Mouse (Mus musculus) intestine, embryonic 16.5 days (tissue): ENCODE results near the gene Foxi3. TPM values are rescaled to one million over a fixed set of nuclear protein-coding genes. Genes with fewer than 3 reads are reported as not detected.

Source experiments
- ATAC-seq: fragments of 200-750 bp; cut with Nextera tagmentation; 2 replicates; pipeline ENCODE4 v1.8.0; 2017; ENCODE audit warnings: moderate TSS enrichment, moderate library complexity
- H3K27ac ChIP-seq: fragments of 300-500 bp; sonication (generic); 2 replicates; pipeline ENCODE4 v1.5.1; 2014; ENCODE audit warnings: mild to moderate bottlenecking, low read length
- H3K27me3 ChIP-seq: fragments of 300-500 bp; sonication (generic); replicated peaks from 2 replicates; pipeline ENCODE4 v1.6.1; 2014; ENCODE audit warnings: low read length, control low read depth, mixed read lengths; ENCODE audit not compliant: control insufficient read depth, insufficient read depth
- H3K36me3 ChIP-seq: fragments of 300-500 bp; sonication (generic); 2 replicates; pipeline ENCODE4 v1.6.1; 2014; ENCODE audit warnings: low read length, control low read depth; ENCODE audit not compliant: control insufficient read depth, insufficient read depth
- H3K4me1 ChIP-seq: fragments of 300-500 bp; sonication (generic); 2 replicates; pipeline ENCODE4 v1.6.1; 2014; ENCODE audit warnings: low read length, control low read depth, mixed read lengths; ENCODE audit not compliant: control insufficient read depth, insufficient read depth
- H3K4me2 ChIP-seq: fragments of 300-500 bp; sonication (generic); 2 replicates; pipeline ENCODE4 v1.6.1; 2014; ENCODE audit warnings: low read depth, low read length, control low read depth
- H3K4me3 ChIP-seq: fragments of 300-500 bp; sonication (generic); 2 replicates; pipeline ENCODE4 v1.5.1; 2014; ENCODE audit warnings: mild to moderate bottlenecking, low read length
- H3K9ac ChIP-seq: fragments of 300-500 bp; sonication (generic); 2 replicates; pipeline ENCODE4 v1.6.1; 2014; ENCODE audit warnings: low read depth, low read length
- H3K9me3 ChIP-seq: fragments of 300-500 bp; sonication (generic); 2 replicates; pipeline ENCODE4 v1.6.1; 2016; ENCODE audit warnings: low read length, control low read depth; ENCODE audit not compliant: control insufficient read depth
- WGBS: fragments of 180-500 bp; shearing (Covaris S2); extraction: QIAGEN DNeasy Blood & Tissue Kit; methylation state at CpG from one replicate; pipeline ENCODE4 v1.1.7; 2014; 5-methylcytosine and 5-hydroxymethylcytosine counted together
- polyA plus RNA-seq: library from polyadenylated mRNA; unstranded; fragments of >200 nt; fragmentation: Nextera tagmentation; extraction: Ambion mirVana; gene quantifications from 2 replicates; pipeline ENCODE4 v1.2.1, GENCODE M21; 2015

Gene Foxi3
- polyA plus RNA-seq, 1 experiment from 2014 or later, result not detected

GRCm38 (mm10) chr6:70954040-70954439 lies 2.3 kb upstream of the Foxi3 start:
- no peak overlapping the region for H3K27ac ChIP-seq
- H3K27me3 ChIP-seq, result peaks cover 46% of the 10 kb centered on the region
- no peak overlapping the region for H3K9ac ChIP-seq
- peaks cover 9% of the 10 kb centered on the region for H3K4me1 ChIP-seq
- ATAC-seq, result no peak
- no peak overlapping the region for H3K4me3 ChIP-seq
- 11% methylated on average over 6 of the region's 6 CpGs for WGBS
- no peaks in the 10 kb centered on the region for H3K9me3 ChIP-seq
- H3K36me3 ChIP-seq, result no peaks in the 10 kb centered on the region
- no peak overlapping the region for H3K4me2 ChIP-seq

DNA sequence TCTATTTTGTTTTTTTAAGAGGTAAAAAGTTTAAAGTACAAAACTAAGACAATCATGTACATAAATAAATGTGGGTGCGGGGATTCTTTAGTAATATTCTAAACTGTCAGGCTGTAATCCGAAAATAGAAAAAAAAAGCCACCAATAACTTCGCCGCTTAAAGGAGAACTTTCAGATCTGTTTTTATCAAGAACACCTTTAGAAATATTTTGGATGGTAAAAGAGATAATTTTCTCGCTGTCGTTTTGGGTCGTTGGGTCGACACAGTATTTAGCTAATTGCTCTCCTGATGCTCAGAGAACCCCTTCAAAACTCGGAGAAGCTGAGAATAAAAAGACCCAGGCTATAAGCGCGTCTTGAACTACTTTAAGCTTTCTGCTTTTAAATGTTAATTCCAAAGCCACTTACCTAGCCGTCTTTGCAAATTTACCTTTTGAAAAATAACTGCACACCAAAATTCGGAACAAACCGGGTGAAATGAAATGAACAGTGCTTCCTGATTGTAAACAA lies 985 bp upstream of the Foxi3 start:
- no peak overlapping the region for H3K27ac ChIP-seq
- H3K9me3 ChIP-seq, result no peaks in the 10 kb centered on the region
- H3K27me3 ChIP-seq, result peaks cover 50% of the 10 kb centered on the region
- peaks cover 9% of the 10 kb centered on the region for H3K4me1 ChIP-seq
- no peaks in the 10 kb centered on the region for H3K36me3 ChIP-seq
- ATAC-seq, result no peak
- no peak overlapping the region for H3K9ac ChIP-seq
- H3K4me2 ChIP-seq, result no peak overlapping the region
- 6% methylated on average over 14 of the region's 14 CpGs for WGBS
- no peak overlapping the region for H3K4me3 ChIP-seq

- 2% methylated on average over 12 of the region's 12 CpGs for WGBS
- no peaks in the 10 kb centered on the region for H3K9me3 ChIP-seq
These were observed 490 bp upstream of the Foxi3 start for GRCm38 (mm10) chr6:70955841-70956240.

GRCm38 (mm10) chr6:70956936-70957335 lies 605 bp downstream of the Foxi3 start:
- WGBS, result under 1% methylated on average over 34 of the region's 34 CpGs
- peaks cover 9% of the 10 kb centered on the region for H3K4me1 ChIP-seq
- 0 out of 2 replicates have a peak overlapping the region, but pooled peaks have one; percentile 29 for H3K9ac ChIP-seq
- 0 out of 2 replicates have a peak, but pooled peaks have one; percentile 4 for ATAC-seq
- no peaks in the 10 kb centered on the region for H3K36me3 ChIP-seq
- H3K27me3 ChIP-seq, result peaks cover 53% of the 10 kb centered on the region
- no peak overlapping the region for H3K27ac ChIP-seq
- peak overlapping the region; percentile 87 for H3K4me2 ChIP-seq
- H3K9me3 ChIP-seq, result no peaks in the 10 kb centered on the region
- H3K4me3 ChIP-seq, result peak overlapping the region; percentile 51

More at GRCm38 (mm10) chr6:70955841-70956240, 490 bp upstream of the Foxi3 start:
- H3K4me1 ChIP-seq, result peaks cover 9% of the 10 kb centered on the region
- no peak overlapping the region for H3K9ac ChIP-seq
- H3K4me2 ChIP-seq, result peak overlapping the region; percentile 87
- H3K27me3 ChIP-seq, result peaks cover 53% of the 10 kb centered on the region
- peak overlapping the region; percentile 51 for H3K4me3 ChIP-seq
- no peaks in the 10 kb centered on the region for H3K36me3 ChIP-seq
- no peak overlapping the region for H3K27ac ChIP-seq
- ATAC-seq, result no peak

- H3K27me3 ChIP-seq, result peaks cover 53% of the 10 kb centered on the region
- H3K27ac ChIP-seq, result no peak overlapping the region
- H3K4me3 ChIP-seq, result no peak overlapping the region
- no peaks in the 10 kb centered on the region for H3K36me3 ChIP-seq
- H3K4me1 ChIP-seq, result peaks cover 9% of the 10 kb centered on the region
- no peak overlapping the region for H3K9ac ChIP-seq
- no peak overlapping the region for H3K4me2 ChIP-seq
- H3K9me3 ChIP-seq, result no peaks in the 10 kb centered on the region
- ATAC-seq, result no peak
- WGBS, result 10% methylated on average over 7 of the region's 7 CpGs
These were observed 1.1 kb downstream of the Foxi3 start for GRCm38 (mm10) chr6:70957341-70957940.

DNA sequence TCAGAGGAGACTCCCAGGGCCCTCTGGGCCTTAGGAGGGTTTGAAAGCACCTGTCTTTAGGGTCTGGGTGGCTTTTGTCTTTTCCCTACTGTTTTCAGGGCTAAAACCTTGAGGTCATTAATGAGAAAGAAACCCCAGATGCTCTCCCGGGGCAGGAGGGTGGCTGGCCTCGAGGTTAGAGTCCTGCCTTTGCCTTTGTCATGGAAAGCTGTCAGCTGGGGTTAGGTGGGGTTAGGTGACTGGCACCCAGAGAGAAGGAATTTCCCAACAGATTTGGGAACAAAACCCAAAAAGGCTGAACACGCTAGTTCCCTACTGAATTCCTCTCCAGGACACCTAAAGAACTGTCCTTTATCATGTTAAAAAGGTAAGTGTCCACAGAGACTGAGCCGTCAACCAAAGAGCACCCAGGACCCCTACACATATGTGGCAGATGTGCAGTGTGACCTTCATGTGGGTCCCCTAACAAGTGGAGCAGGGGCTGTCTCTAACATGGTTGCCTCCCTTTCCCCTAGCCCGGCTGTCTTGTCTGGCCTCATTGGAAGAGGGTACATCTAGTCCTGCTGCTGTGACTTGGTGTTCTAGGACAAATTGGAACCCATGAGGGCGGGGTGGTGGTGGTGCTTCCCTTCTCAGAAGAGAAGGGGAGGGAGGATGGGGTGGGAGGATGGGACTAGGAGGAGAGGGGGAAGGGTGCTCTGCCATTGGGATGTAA lies 7.9 kb downstream of the Foxi3 start:
- Histone ChIP-seq H3K36me3 (no peaks in the 10 kb centered on the region), H3K4me2 (no peak overlapping the region), H3K27ac (no peak overlapping the region), H3K4me3 (no peak overlapping the region), H3K4me1 (peaks cover 8% of the 10 kb centered on the region), H3K9ac (no peak overlapping the region), H3K9me3 (no peaks in the 10 kb centered on the region), H3K27me3 (peaks cover 9% of the 10 kb centered on the region; the same call in 1 of the 2 replicates)
- WGBS, result 46% methylated on average over 6 of the region's 6 CpGs
- ATAC-seq, result no peak

DNA sequence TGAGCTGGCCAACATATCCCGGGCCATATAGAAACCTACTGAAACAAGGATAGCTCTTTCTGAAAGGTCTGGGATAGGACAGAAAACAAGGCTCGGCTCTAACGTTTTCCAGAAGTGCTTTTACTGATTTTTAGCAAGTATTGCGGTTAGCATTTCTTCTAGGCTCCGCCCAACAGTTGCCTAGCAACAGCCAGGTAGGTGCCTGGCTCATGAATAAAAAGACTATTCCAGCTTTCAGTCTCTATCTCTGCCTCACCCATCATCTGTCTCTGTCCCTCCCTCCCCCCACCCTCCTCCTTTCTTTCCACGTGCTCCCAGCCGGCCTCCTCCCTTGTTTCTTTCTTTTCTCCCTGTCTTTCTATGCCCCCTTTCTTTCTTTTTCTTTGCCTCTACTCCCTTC lies 9.4 kb downstream of the Foxi3 start:
- 0 out of 2 replicates have a peak, but pooled peaks cover 2% of the 10 kb centered on the region for H3K27me3 ChIP-seq
- H3K4me3 ChIP-seq, result no peak overlapping the region
- no peak overlapping the region for H3K4me2 ChIP-seq
- WGBS, result 24% methylated on average over 7 of the region's 7 CpGs
- no peak for ATAC-seq
- no peaks in the 10 kb centered on the region for H3K36me3 ChIP-seq
- H3K4me1 ChIP-seq, result peaks cover 8% of the 10 kb centered on the region
- no peak overlapping the region for H3K9ac ChIP-seq
- H3K27ac ChIP-seq, result no peak overlapping the region
- H3K9me3 ChIP-seq, result no peaks in the 10 kb centered on the region

- Histone ChIP-seq H3K9me3 (no peaks in the 10 kb centered on the region), H3K4me3 (no peak overlapping the region), H3K27me3 (0 out of 2 replicates have a peak, but pooled peaks cover 2% of the 10 kb centered on the region), H3K4me1 (peaks cover 8% of the 10 kb centered on the region), H3K27ac (no peak overlapping the region), H3K36me3 (no peaks in the 10 kb centered on the region), H3K4me2 (peak overlapping the region; percentile 30; the same call in 1 of the 2 replicates), H3K9ac (no peak overlapping the region)
- WGBS, result 4% methylated on average over 8 of the region's 8 CpGs
- ATAC-seq, result 0 out of 2 replicates have a peak, but pooled peaks have one; percentile 23
These were observed 11.1 kb downstream of the Foxi3 start for GRCm38 (mm10) chr6:70967422-70967821.

GRCm38 (mm10) chr6:70968291-70968690 lies 12.0 kb downstream of the Foxi3 start:
- H3K36me3 ChIP-seq, result no peaks in the 10 kb centered on the region
- H3K9ac ChIP-seq, result no peak overlapping the region
- peaks cover 8% of the 10 kb centered on the region for H3K4me1 ChIP-seq
- no peak overlapping the region for H3K4me2 ChIP-seq
- peak; percentile 75 for ATAC-seq
- H3K27me3 ChIP-seq, result 0 out of 2 replicates have a peak, but pooled peaks cover 2% of the 10 kb centered on the region
- 60% methylated on average over 4 of the region's 4 CpGs for WGBS
- H3K27ac ChIP-seq, result no peak overlapping the region
- no peaks in the 10 kb centered on the region for H3K9me3 ChIP-seq
- H3K4me3 ChIP-seq, result no peak overlapping the region
